Mouse (Mus musculus): ENCODE data around the gene Dpp9.

Dpp9 gene

GRCm38 (mm10) chr17:56141702-56142605 is 76.8 kb downstream of the Dpp9 start:
- DNase-seq (ENCODE audit: low read depth, low spot score) = peak; percentile 45

- DNase-seq (ENCODE audit: low read depth, low spot score) = peak; percentile 67
Observed at GRCm38 (mm10) chr17:56139858-56140595, 78.7 kb downstream of the Dpp9 start, which contains the start of gene Sema6b. Gene Sema6b, minus strand, starts transcription at chr17:56140343.

- DNase-seq (ENCODE audit: low read depth, low spot score) = no peak
Observed at GRCm38 (mm10) chr17:56139355-56139754, 79.3 kb downstream of the Dpp9 start.

- peak; percentile 47 for DNase-seq (ENCODE audit: low read depth, low spot score)
Observed at GRCm38 (mm10) chr17:56137839-56138613, 80.7 kb downstream of the Dpp9 start.
